Mouse (Mus musculus): ENCODE results near the gene Isg20l2.

DNA sequence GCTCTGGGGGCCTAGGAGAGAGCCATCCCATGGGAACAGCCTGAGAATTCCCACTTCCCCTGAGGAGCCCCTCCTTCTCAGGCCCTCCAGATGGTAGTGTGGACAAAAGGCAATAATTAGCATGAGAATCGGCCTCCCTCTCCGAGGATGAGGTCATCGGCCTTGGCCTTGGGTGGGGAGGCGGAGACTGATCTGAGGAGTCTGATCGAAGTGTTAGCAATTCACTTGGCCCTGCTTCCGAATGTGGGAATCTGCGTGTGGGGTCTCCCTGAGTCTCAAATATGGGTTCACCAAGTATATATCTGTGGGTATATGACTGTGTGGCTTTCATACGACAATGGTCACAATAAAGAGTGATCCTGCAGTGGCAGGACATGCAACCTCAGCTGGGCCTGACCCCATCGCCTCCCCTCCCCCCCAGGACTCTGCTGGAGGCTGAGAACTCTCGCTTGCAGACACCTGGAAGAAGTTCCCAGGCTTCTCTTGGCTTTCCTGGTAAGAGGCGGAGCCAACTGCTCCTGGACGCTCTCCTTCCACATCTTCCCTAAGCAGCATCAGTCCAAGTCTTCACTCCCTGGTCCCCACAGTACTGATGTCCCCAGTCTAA is 44.4 kb downstream of the Isg20l2 start:
- TF ChIP-seq POLR2A (IDR thresholded peaks at IDR 0.05; ENCODE audit: borderline replicate concordance, extremely low read depth, insufficient read depth, insufficient read length, poor library complexity, severe bottlenecking) (no peak), CTCF (IDR thresholded peaks at IDR 0.05; ENCODE audit: borderline replicate concordance, extremely low read depth, insufficient read depth, insufficient read length) (no peak)
